Mouse (Mus musculus) MEL (cell line): ENCODE measurements at regions not wholly inside any gene's neighbourhood (a gene's known extent, or its start where the extent isn't known, plus 50 kb on each side); places are given as distances from the start of the nearest gene placed in this dataset.

Experiments used
- CTCF ChIP-seq, 3 experiments: IDR thresholded peaks in 2 of 3; conservative IDR thresholded peaks in 1 of 3; 2 replicates each; pipeline ENCODE4 v1.5.1; 2011 to 2012; ENCODE audit warnings: low read length in 3 of 3, low read depth in 2 of 3, mild to moderate bottlenecking in 2 of 3, improper control_type of control experiment in 1 of 3, inconsistent platforms in 1 of 3, mixed read lengths in 1 of 3, moderate library complexity in 1 of 3; ENCODE audit not compliant: control insufficient read depth in 1 of 3, insufficient read depth in 1 of 3, poor library complexity in 1 of 3, severe bottlenecking in 1 of 3
- E2F4 ChIP-seq: IDR thresholded peaks from 2 replicates; pipeline ENCODE4 v1.6.1; 2011; ENCODE audit warnings: low read depth, low read length, improper control_type of control experiment, borderline replicate concordance
- EP300 ChIP-seq, 2 experiments: IDR thresholded peaks; 2 replicates each; pipeline ENCODE4 v1.6.1; 2011; ENCODE audit warnings: improper control_type of control experiment in 2 of 2, low read length in 2 of 2, low read depth in 1 of 2, mild to moderate bottlenecking in 1 of 2
- MAFK ChIP-seq: IDR thresholded peaks from 2 replicates; pipeline ENCODE4 v1.6.1; 2011; ENCODE audit warnings: low read depth, mild to moderate bottlenecking, low read length, improper control_type of control experiment, borderline replicate concordance
- MXI1 ChIP-seq: IDR thresholded peaks from 2 replicates; pipeline ENCODE4 v1.6.1; 2011; ENCODE audit warnings: mild to moderate bottlenecking, low read depth, low read length, improper control_type of control experiment
- NRF1 ChIP-seq: IDR thresholded peaks from 2 replicates; pipeline ENCODE4 v1.6.1; 2014; ENCODE audit warnings: low read depth, mild to moderate bottlenecking, inconsistent platforms, low read length, improper control_type of control experiment, moderate library complexity; ENCODE audit not compliant: poor library complexity, insufficient read depth, severe bottlenecking
- POLR2A ChIP-seq, 2 experiments: IDR thresholded peaks; 2 replicates each; pipeline ENCODE4 v1.6.1; 2011 to 2012; ENCODE audit warnings: low read length in 2 of 2, mild to moderate bottlenecking in 2 of 2, control low read depth in 1 of 2, improper control_type of control experiment in 1 of 2, low read depth in 1 of 2, moderate library complexity in 1 of 2; ENCODE audit not compliant: control insufficient read depth in 1 of 2, insufficient read depth in 1 of 2, poor library complexity in 1 of 2
- POLR2AphosphoS2 ChIP-seq: IDR thresholded peaks from 2 replicates; pipeline ENCODE4 v1.6.1; 2011; ENCODE audit warnings: low read length, improper control_type of control experiment
- POLR2AphosphoS5 ChIP-seq: IDR thresholded peaks from 2 replicates; pipeline ENCODE4 v1.6.1; 2012; ENCODE audit warnings: low read depth, borderline replicate concordance, mild to moderate bottlenecking, inconsistent platforms, low read length, moderate library complexity, mixed read lengths
- USF1 ChIP-seq: IDR thresholded peaks from 2 replicates; pipeline ENCODE4 v1.6.1; 2014; ENCODE audit warnings: low read depth, mild to moderate bottlenecking, inconsistent platforms, low read length, improper control_type of control experiment, moderate library complexity

- TF ChIP-seq USF1 (no peak), POLR2AphosphoS5 (no peak), EP300 (IDR thresholded peaks at IDR 0.05; ENCODE audit: low read depth in 1 of 2, low read length in 2 of 2) (no peak), CTCF (IDR thresholded peaks at IDR 0.05 in 2 of 3, conservative IDR thresholded peaks at IDR 0.05 in 1 of 3; ENCODE audit: control insufficient read depth in 1 of 3, insufficient read depth in 1 of 3, low read depth in 2 of 3, low read length in 3 of 3, poor library complexity in 1 of 3, severe bottlenecking in 1 of 3) (no peak), POLR2AphosphoS2 (no peak), NRF1 (no peak), E2F4 (no peak), MAFK (no peak), POLR2A (IDR thresholded peaks at IDR 0.05; ENCODE audit: control insufficient read depth in 1 of 2, insufficient read depth in 1 of 2, low read depth in 1 of 2, low read length in 2 of 2, poor library complexity in 1 of 2) (no peak), MXI1 (no peak)
Observed at GRCm38 (mm10) chr17:49335318-49335717, 92.8 kb upstream of the Mocs1 start.
